Mouse (Mus musculus) retina, embryonic 14.5 days (tissue): ENCODE measurements at regions not wholly inside any gene's neighbourhood (a gene's known extent, or its start where the extent isn't known, plus 50 kb on each side); places are given as distances from the start of the nearest gene placed in this dataset.

Experiments
- DNase-seq: peaks from one replicate; pipeline ENCODE4 v3.0.0-alpha.2; 2015; ENCODE audit warnings: low spot score

- DNase-seq, result no peak
Measured at GRCm38 (mm10) chr1:41412078-41412477, 606.7 kb downstream of the Tmem182 start.

- no peak for DNase-seq
Measured at GRCm38 (mm10) chr1:41420489-41421327, 615.3 kb downstream of the Tmem182 start.

- DNase-seq, result peak; percentile 54
Measured at GRCm38 (mm10) chr1:41427853-41428252, 622.5 kb downstream of the Tmem182 start.

GRCm38 (mm10) chr1:41431127-41431690 is 625.8 kb downstream of the Tmem182 start:
- DNase-seq, result no peak

- DNase-seq, result no peak
Measured at GRCm38 (mm10) chr1:41435379-41435778, 630.0 kb downstream of the Tmem182 start.

GRCm38 (mm10) chr1:41449972-41450371 is 644.6 kb downstream of the Tmem182 start:
- no peak for DNase-seq
